ENCODE assay signal across 29 mouse cellular contexts in the genomic region with DNA sequence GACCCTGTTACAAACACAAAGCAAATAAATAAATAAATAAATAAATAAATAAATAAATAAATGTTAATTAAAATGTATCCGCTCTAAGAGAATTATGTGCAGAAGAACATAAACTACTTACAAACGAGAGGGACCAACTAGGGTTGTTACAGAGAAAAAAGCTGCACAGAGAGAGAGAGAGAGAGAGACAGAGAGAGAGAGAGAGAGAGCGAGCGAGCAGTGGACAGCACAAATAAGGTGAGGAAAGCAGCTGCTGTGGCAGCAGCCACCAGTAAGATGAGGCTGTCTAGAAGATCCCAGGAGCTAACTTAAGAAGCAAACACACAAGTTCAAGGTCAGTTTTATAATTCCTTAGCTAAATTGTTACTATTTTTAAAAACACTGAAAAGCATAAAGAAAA. TPM values are rescaled to one million over a fixed set of nuclear protein-coding genes. Genes with fewer than 3 reads are reported as not detected.
DNase-seq lines count a peak whose midpoint lies in the region; ATAC-seq and TF ChIP-seq lines count a peak whose summit lies in the region.
"Had no signal": no experiment of that assay in that cellular context is flagged by ENCODE, and none has a peak within 500 bp of the region (broad histone marks: within the 10 kb centered on the region; RNA-seq: fewer than 3 reads in every experiment).

No protein-coding gene starts in this region.

- H3K9me3 ChIP-seq in liver, embryonic 15.5 days (replicated peaks), result no peaks in the 10 kb centered on the region
- H3K9me3 ChIP-seq in liver, embryonic 11.5 days (ENCODE audit: control insufficient read depth, low read length), result no peaks in the 10 kb centered on the region
- H3K9me3 ChIP-seq: embryonic facial prominence, embryonic 10.5 days; embryonic facial prominence, embryonic 13.5 days; forebrain, embryonic 12.5 days; forebrain, embryonic 15.5 days; heart, embryonic 10.5 days; heart, embryonic 13.5 days had no signal

- no peaks in the 10 kb centered on the region for H3K27me3 ChIP-seq in heart, adult 2 months (ENCODE audit: control insufficient read depth, insufficient read depth, low read length)
- H3K27me3 ChIP-seq in liver, embryonic 15.5 days, result no peaks in the 10 kb centered on the region
- H3K27me3 ChIP-seq in liver, embryonic 11.5 days (replicated peaks; ENCODE audit: control insufficient read depth, insufficient read depth, low read length), result no peaks in the 10 kb centered on the region
- no peaks in the 10 kb centered on the region for H3K27me3 ChIP-seq in small intestine, adult 2 months (ENCODE audit: control insufficient read depth, insufficient read depth, low read length)
- H3K27me3 ChIP-seq: embryonic facial prominence, embryonic 13.5 days; forebrain, embryonic 12.5 days; forebrain, embryonic 15.5 days; heart, embryonic 13.5 days had no signal

- ATAC-seq in liver, embryonic 15.5 days (ENCODE audit: insufficient read depth), result no peak
- ATAC-seq in liver, embryonic 11.5 days (replicated peaks; ENCODE audit: low FRiP score), result no peak
- ATAC-seq: activated CD4-positive, CD25-positive, alpha-beta regulatory T cell, adult 4 months; CD4-positive, CD25-positive, alpha-beta regulatory T cell, adult 4 months; forebrain, embryonic 15.5 days; hindbrain, postnatal 0 days; inflammation-experienced regulatory T-cells, adult 6 months had no signal

- H3K4me3 ChIP-seq in heart, adult 2 months, result 0 out of 2 replicates have a peak overlapping the region, but pooled peaks have one; percentile 11
- no peak overlapping the region for H3K4me3 ChIP-seq in liver, embryonic 15.5 days (replicated peaks)
- no peak overlapping the region for H3K4me3 ChIP-seq in liver, embryonic 11.5 days (ENCODE audit: low read depth, low read length)
- peak overlapping the region; percentile 38; the same call in 1 of the 2 replicates for H3K4me3 ChIP-seq in small intestine, adult 2 months (ENCODE audit: low read depth, low read length)
- H3K4me3 ChIP-seq: embryonic facial prominence, embryonic 10.5 days; embryonic facial prominence, embryonic 13.5 days; erythroblast, embryonic 14.5 days; forebrain, embryonic 12.5 days; forebrain, embryonic 15.5 days; heart, embryonic 10.5 days; heart, embryonic 13.5 days had no signal

- no peaks in the 10 kb centered on the region; the same call in 1 of the 2 replicates for H3K79me2 ChIP-seq in heart, adult 2 months (replicated peaks; ENCODE audit: control insufficient read depth, insufficient read depth, low read length)

- peaks cover 12% of the 10 kb centered on the region; the same call in 1 of the 2 replicates for H3K36me3 ChIP-seq in heart, adult 2 months (ENCODE audit: control insufficient read depth, insufficient read depth, low read length)
- 0 out of 2 replicates have a peak, but pooled peaks cover 3% of the 10 kb centered on the region for H3K36me3 ChIP-seq in liver, embryonic 15.5 days (replicated peaks)
- no peaks in the 10 kb centered on the region for H3K36me3 ChIP-seq in liver, embryonic 11.5 days (ENCODE audit: control insufficient read depth, insufficient read depth, low read length)
- no peaks in the 10 kb centered on the region for H3K36me3 ChIP-seq in small intestine, adult 2 months (ENCODE audit: control insufficient read depth, insufficient read depth, low read length)
- H3K36me3 ChIP-seq: embryonic facial prominence, embryonic 10.5 days; embryonic facial prominence, embryonic 13.5 days; forebrain, embryonic 12.5 days; forebrain, embryonic 15.5 days; heart, embryonic 10.5 days; heart, embryonic 13.5 days had no signal

- TF ChIP-seq EP300 in heart, adult 2 months (IDR thresholded peaks at IDR 0.05; ENCODE audit: insufficient read depth, low read depth, low read length), result no peak

- TF ChIP-seq CTCF in heart, adult 2 months (IDR thresholded peaks at IDR 0.05), result no peak
- TF ChIP-seq CTCF in small intestine, adult 2 months (IDR thresholded peaks at IDR 0.05; ENCODE audit: extremely low read depth, insufficient read length, insufficient replicate concordance, low read depth, low read length), result no peak

- DNase-seq in heart, adult 2 months, result no peak
- no peak for DNase-seq in heart, adult 18-20 months
- DNase-seq in liver, embryonic 11.5 days (ENCODE audit: low spot score), result no peak
- no peak for DNase-seq in retina, embryonic 14.5 days (ENCODE audit: low spot score)
- DNase-seq: adrenal gland, adult 8-10 months; adrenal gland, postnatal 25 days; cerebellum, adult 11-12 months; cerebellum, adult 8-10 months; cerebellum, postnatal 10 days; cerebellum, postnatal 36 days; embryo, embryonic 11 days; gastrocnemius, postnatal 14 days; heart, adult 11 months; heart, postnatal 14 days; heart, postnatal 4 days had no signal

- 72% methylated on average over 4 of the region's 4 CpGs for WGBS in heart, adult 2 months
- WGBS in liver, embryonic 15.5 days (ENCODE audit: insufficient replicate concordance), result 69% methylated on average over 4 of the region's 4 CpGs
- 79% methylated on average over 4 of the region's 4 CpGs for WGBS in liver, embryonic 11.5 days
- 68% methylated on average over 4 of the region's 4 CpGs for WGBS in small intestine, adult 2 months

- no peak for TF ChIP-seq POLR2A in heart, adult 2 months (IDR thresholded peaks at IDR 0.05; ENCODE audit: insufficient read depth, low read depth, low read length)
- TF ChIP-seq POLR2A in small intestine, adult 2 months (IDR thresholded peaks at IDR 0.05; ENCODE audit: low read depth, low read length), result no peak

- H3K9ac ChIP-seq in heart, adult 2 months (ENCODE audit: low read depth, low read length), result no peak overlapping the region
- no peak overlapping the region for H3K9ac ChIP-seq in liver, embryonic 15.5 days
- H3K9ac ChIP-seq in liver, embryonic 11.5 days (ENCODE audit: low read depth, low read length), result no peak overlapping the region
- H3K9ac ChIP-seq: embryonic facial prominence, embryonic 13.5 days; forebrain, embryonic 12.5 days; forebrain, embryonic 15.5 days; hindbrain, embryonic 14.5 days had no signal

- no peak overlapping the region for H3K4me2 ChIP-seq in liver, embryonic 15.5 days
- H3K4me2 ChIP-seq in liver, embryonic 11.5 days, result no peak overlapping the region
- H3K4me2 ChIP-seq: embryonic facial prominence, embryonic 13.5 days; forebrain, embryonic 12.5 days; forebrain, embryonic 15.5 days; hindbrain, embryonic 14.5 days had no signal

- intact Hi-C loops in heart, adult 2 months (cut with DNase I), result no loop called here

- peaks cover 5% of the 10 kb centered on the region for H3K4me1 ChIP-seq in heart, adult 2 months (ENCODE audit: control insufficient read depth, insufficient read depth, low read length)
- peaks cover 63% of the 10 kb centered on the region for H3K4me1 ChIP-seq in liver, embryonic 15.5 days (replicated peaks)
- H3K4me1 ChIP-seq in liver, embryonic 11.5 days (replicated peaks; ENCODE audit: control insufficient read depth, insufficient read depth, low read length), result peaks cover 45% of the 10 kb centered on the region
- H3K4me1 ChIP-seq in small intestine, adult 2 months (ENCODE audit: control insufficient read depth, insufficient read depth, insufficient read length, low read length), result peaks cover 11% of the 10 kb centered on the region; the same call in 1 of the 2 replicates
- H3K4me1 ChIP-seq: embryonic facial prominence, embryonic 13.5 days; forebrain, embryonic 15.5 days had no signal

- peak overlapping the region; percentile 60 for H3K27ac ChIP-seq in heart, adult 2 months
- 0 out of 2 replicates have a peak overlapping the region, but pooled peaks have one; percentile 29 for H3K27ac ChIP-seq in liver, embryonic 15.5 days (replicated peaks)
- no peak overlapping the region for H3K27ac ChIP-seq in liver, embryonic 11.5 days (ENCODE audit: low read depth, low read length)
- 0 out of 2 replicates have a peak overlapping the region, but pooled peaks have one; percentile 35 for H3K27ac ChIP-seq in small intestine, adult 2 months (ENCODE audit: insufficient read depth, low read depth, low read length)
- H3K27ac ChIP-seq: embryonic facial prominence, embryonic 10.5 days; embryonic facial prominence, embryonic 13.5 days; forebrain, embryonic 12.5 days; forebrain, embryonic 15.5 days; heart, embryonic 10.5 days; hindbrain, embryonic 14.5 days; hindbrain, postnatal 0 days had no signal

RNA-seq across cellular contexts. Expression of a gene that starts 18.6 kb away (rescaled TPM):
- 10 to 100 TPM; 27.6 to 33.6 TPM for total RNA-seq in heart, adult 2 months (2021)
- polyA plus RNA-seq in heart, adult 2 months (2012; rRNA removed), result 10.1 and 21.7 TPM in 2 replicates
- total RNA-seq in heart, adult 18-20 months (2021), result 10 to 100 TPM; 31.6 to 32.0 TPM
- polyA plus RNA-seq in liver, embryonic 15.5 days (2015; fragmentation: Nextera tagmentation; extraction: Ambion mirVana), result 37.5 and 40.0 TPM in 2 replicates
- 42.9 and 43.8 TPM in 2 replicates for polyA plus RNA-seq in liver, embryonic 11.5 days (2014; fragmentation: Nextera tagmentation; extraction: Ambion mirVana)
- 6.8 and 9.3 TPM in 2 replicates for polyA plus RNA-seq in small intestine, adult 2 months (2012; rRNA removed)

RNA-seq across cellular contexts. Expression of a gene that starts 28.5 kb away (rescaled TPM):
- 10 to 100 TPM in 1 of 2 experiments, 1 to 10 TPM in 1; 9.3 to 10.5 TPM for total RNA-seq in heart, adult 2 months (2021)
- polyA plus RNA-seq in heart, adult 2 months (2012; rRNA removed), result 4.0 and 4.8 TPM in 2 replicates
- 1 to 10 TPM; 9.5 to 9.6 TPM for total RNA-seq in heart, adult 18-20 months (2021)
- 6.9 and 7.1 TPM in 2 replicates for polyA plus RNA-seq in liver, embryonic 15.5 days (2015; fragmentation: Nextera tagmentation; extraction: Ambion mirVana)
- polyA plus RNA-seq in liver, embryonic 11.5 days (2014; fragmentation: Nextera tagmentation; extraction: Ambion mirVana), result 14.1 and 17.1 TPM in 2 replicates
- polyA plus RNA-seq in small intestine, adult 2 months (2012; rRNA removed), result 1.8 and 2.9 TPM in 2 replicates

Comparison
In these comparisons a context has a peak if more than half of its experiments do, and no peak if none do; other contexts are left out.
1. H3K4me3 ChIP-seq: peak in heart, adult 2 months (single experiment) and small intestine, adult 2 months (single experiment); none in liver, embryonic 15.5 days (single experiment) and liver, embryonic 11.5 days (single experiment).